Mouse (Mus musculus) left cerebral cortex, postnatal 10 days (tissue): Measurements from ENCODE around the gene Dcst2. TPM values are rescaled to one million over a fixed set of nuclear protein-coding genes. Genes with fewer than 3 reads are reported as not detected.

Experiments
- DNase-seq, 2 experiments: peaks; one replicate each; pipeline ENCODE4 v3.0.0; 2021 to 2022; ENCODE audit warnings: low spot score in 2 of 2, mixed read lengths in 1 of 2; ENCODE audit errors: extremely low spot score in 1 of 2
- intact Hi-C: fragments of 180-260 bp; cut with DNase I; formaldehyde crosslinking; loops from one replicate; pipeline ENCODE4 v1.15.1; 2025
- total RNA-seq, 2 experiments: library from RNA; stranded (reverse); gene quantifications; 2 replicates each; pipeline ENCODE4 v1.2.3; 2021

The Dcst2 gene
- total RNA-seq, 2 experiments from 2014 or later, result 0.39 to 0.41 TPM

GRCm38 (mm10) chr3:89419981-89420380, 58.2 kb downstream of the Dcst2 start:
- intact Hi-C loops, result no loop called here
- DNase-seq, result no peak

GRCm38 (mm10) chr3:89420421-89420820, 58.6 kb downstream of the Dcst2 start:
- DNase-seq, result no peak
- intact Hi-C loops, result no loop called here

GRCm38 (mm10) chr3:89421002-89421774, 59.4 kb downstream of the Dcst2 start:
- DNase-seq, result peak; percentile 66 to 90
- intact Hi-C loops, result no loop called here

GRCm38 (mm10) chr3:89421810-89422473, 60.2 kb downstream of the Dcst2 start:
- intact Hi-C loops, result no loop called here
- peak in 1 of 2 experiments; percentile 66 for DNase-seq

GRCm38 (mm10) chr3:89422556-89423205, 60.9 kb downstream of the Dcst2 start:
- DNase-seq, result no peak
- intact Hi-C loops, result no loop called here

GRCm38 (mm10) chr3:89424416-89425140, 62.8 kb downstream of the Dcst2 start:
- DNase-seq, result no peak
- intact Hi-C loops, result no loop called here

- DNase-seq, result no peak
- intact Hi-C loops, result no loop called here
Measured at GRCm38 (mm10) chr3:89425141-89425525, 63.4 kb downstream of the Dcst2 start.

GRCm38 (mm10) chr3:89425876-89426275, 64.1 kb downstream of the Dcst2 start:
- intact Hi-C loops, result no loop called here
- no peak for DNase-seq

Other genes with a start within 250 kb of the Dcst2 start
- not detected for gene Pklr, start 225.8 kb upstream of the Dcst2 start, total RNA-seq
- gene Hcn3, start 201.8 kb upstream of the Dcst2 start, total RNA-seq, result 10 to 100 TPM; 37.0 to 48.6 TPM
- 10 to 100 TPM; 42.3 to 47.3 TPM for gene Clk2, start 197.2 kb upstream of the Dcst2 start, total RNA-seq
- 10 to 100 TPM; 80.5 to 81.1 TPM for gene Scamp3, start 184.5 kb upstream of the Dcst2 start, total RNA-seq
- 10 to 100 TPM; 59.6 to 66.2 TPM for gene Fam189b, start 178.8 kb upstream of the Dcst2 start, total RNA-seq
- 10 to 100 TPM; 66.2 to 68.0 TPM for gene Gba, start 159.0 kb upstream of the Dcst2 start, total RNA-seq
- 10 to 100 TPM; 27.8 to 31.4 TPM for gene Thbs3, start 146.8 kb upstream of the Dcst2 start, total RNA-seq
- gene Mtx1, start 134.9 kb upstream of the Dcst2 start, total RNA-seq, result 100 to 1,000 TPM in 1 of 2 experiments, 10 to 100 TPM in 1; 98.6 to 102 TPM
- gene Muc1, start 132.9 kb upstream of the Dcst2 start, total RNA-seq, result 1 to 10 TPM in 1 of 2 experiments, under 1 TPM in 1; 0.58 to 1.8 TPM
- 10 to 100 TPM; 72.1 to 92.1 TPM for gene Krtcap2, start 116.0 kb upstream of the Dcst2 start, total RNA-seq
- 100 to 1,000 TPM; 112 to 118 TPM for gene Trim46, start 115.7 kb upstream of the Dcst2 start, total RNA-seq
- gene Dpm3, start 102.6 kb upstream of the Dcst2 start, total RNA-seq, result 10 to 100 TPM; 47.1 to 51.1 TPM
- 10 to 100 TPM; 17.9 to 22.3 TPM for gene Slc50a1, start 91.4 kb upstream of the Dcst2 start, total RNA-seq
- 1 to 10 TPM; 3.3 to 4.4 TPM for gene Efna1, start 80.8 kb upstream of the Dcst2 start, total RNA-seq
- 10 to 100 TPM; 47.7 to 56.7 TPM for gene Efna3, start 39.0 kb upstream of the Dcst2 start, total RNA-seq
- gene Efna4, start 23.9 kb upstream of the Dcst2 start, total RNA-seq, result 1 to 10 TPM in 1 of 2 experiments, under 1 TPM in 1; 0.34 to 1.1 TPM
- 10 to 100 TPM; 93.0 to 96.9 TPM for gene Adam15, start 12.0 kb upstream of the Dcst2 start, total RNA-seq
- gene Dcst1, start 3.3 kb downstream of the Dcst2 start, total RNA-seq, result not detected
- gene Zbtb7b, start 32.8 kb downstream of the Dcst2 start, total RNA-seq, result 1 to 10 TPM; 6.9 TPM
- gene Lenep, start 40.8 kb downstream of the Dcst2 start, total RNA-seq, result not detected
- gene Flad1, start 49.9 kb downstream of the Dcst2 start, total RNA-seq, result 10 to 100 TPM; 31.9 to 32.7 TPM
- gene Cks1b, start 56.4 kb downstream of the Dcst2 start, total RNA-seq, result 1 to 10 TPM; 7.4 to 8.0 TPM
- 10 to 100 TPM; 12.2 to 13.8 TPM for gene Shc1, start 56.5 kb downstream of the Dcst2 start, total RNA-seq
- 10 to 100 TPM; 46.0 to 50.6 TPM for gene Pygo2, start 68.2 kb downstream of the Dcst2 start, total RNA-seq
- gene Pbxip1, start 74.7 kb downstream of the Dcst2 start, total RNA-seq, result 10 to 100 TPM; 32.8 to 33.8 TPM
- gene Pmvk, start 92.6 kb downstream of the Dcst2 start, total RNA-seq, result 10 to 100 TPM; 43.4 to 45.9 TPM
- gene Kcnn3, start 158.2 kb downstream of the Dcst2 start, total RNA-seq, result 10 to 100 TPM; 22.9 to 23.7 TPM